Mouse (Mus musculus) embryonic fibroblast, embryonic 13.5 days (primary cell): ENCODE data around the gene Rpn2. TPM values are rescaled to one million over a fixed set of nuclear protein-coding genes. Genes with fewer than 3 reads are reported as not detected.
A peak's percentile ranks its signal among the peaks of the same experiment; 100 is the strongest.

Source experiments
- H3K27ac ChIP-seq: 2 replicates; pipeline ENCODE4 v1.5.1; 2012; ENCODE audit warnings: low read length, control low read depth, inconsistent platforms; ENCODE audit not compliant: insufficient read depth
- H3K4me1 ChIP-seq: 2 replicates; pipeline ENCODE4 v1.6.1; 2011; ENCODE audit warnings: low read length; ENCODE audit not compliant: control insufficient read depth, insufficient read depth
- H3K4me3 ChIP-seq: 2 replicates; pipeline ENCODE4 v1.5.1; 2011; ENCODE audit warnings: mild to moderate bottlenecking, control low read depth, low read length; ENCODE audit not compliant: insufficient read depth
- CTCF ChIP-seq: IDR thresholded peaks from 2 replicates; pipeline ENCODE4 v1.5.1; 2011; ENCODE audit warnings: mild to moderate bottlenecking, control low read depth, low read length, moderate library complexity, borderline replicate concordance; ENCODE audit not compliant: insufficient read depth
- POLR2A ChIP-seq: IDR thresholded peaks from 2 replicates; pipeline ENCODE4 v1.6.1; 2011; ENCODE audit warnings: low read depth, mild to moderate bottlenecking, control low read depth, low read length, moderate library complexity
- polyA plus RNA-seq: library from polyadenylated mRNA; stranded (reverse); fragments of >200 nt; gene quantifications from 2 replicates; pipeline ENCODE4 v1.2.4, GENCODE M21; 2011; ENCODE audit warnings: low read depth; ENCODE audit not compliant: missing spikeins, insufficient read length

Rpn2 gene
- polyA plus RNA-seq, 1 experiment, result 394 TPM

GRCm38 (mm10) chr2:157279416-157279800 is 591 bp downstream of the Rpn2 start, which contains the start of gene Mroh8:
Mroh8 (minus strand) TSS chr2:157279549.
- H3K4me1 ChIP-seq, result peaks cover 13% of the 10 kb centered on the region
- no peak for TF ChIP-seq POLR2A
- TF ChIP-seq CTCF, result no peak

GRCm38 (mm10) chr2:157283321-157283720 is 4.5 kb downstream of the Rpn2 start:
- TF ChIP-seq POLR2A (no peak), CTCF (no peak)
- Histone ChIP-seq H3K4me3 (no peak overlapping the region), H3K4me1 (peaks cover 10% of the 10 kb centered on the region), H3K27ac (no peak overlapping the region)

More at GRCm38 (mm10) chr2:157279416-157279800, 591 bp downstream of the Rpn2 start, which contains the start of gene Mroh8:
- peak within 1 kb of the TSS; percentile 100 for H3K4me3 ChIP-seq
- H3K27ac ChIP-seq, result peak within 1 kb of the TSS; percentile 80

- Histone ChIP-seq H3K27ac (no peak overlapping the region), H3K4me3 (no peak overlapping the region), H3K4me1 (no peaks in the 10 kb centered on the region)
- TF ChIP-seq POLR2A, result no peak
These were observed 8.7 kb downstream of the Rpn2 start for GRCm38 (mm10) chr2:157287542-157287941.

GRCm38 (mm10) chr2:157288996-157289395 is 10.2 kb downstream of the Rpn2 start:
- TF ChIP-seq POLR2A (no peak), CTCF (no peak)
- H3K4me1 ChIP-seq, result no peaks in the 10 kb centered on the region
- H3K27ac ChIP-seq, result no peak overlapping the region
- no peak overlapping the region for H3K4me3 ChIP-seq

- Histone ChIP-seq H3K4me3 (no peak overlapping the region), H3K27ac (no peak overlapping the region), H3K4me1 (no peaks in the 10 kb centered on the region; the same call in 1 of the 2 replicates)
- peak; percentile 71 for TF ChIP-seq CTCF
- no peak for TF ChIP-seq POLR2A
These were observed 13.3 kb downstream of the Rpn2 start for GRCm38 (mm10) chr2:157292093-157292492.

- TF ChIP-seq POLR2A (no peak), CTCF (no peak)
- H3K27ac ChIP-seq, result no peak overlapping the region
- H3K4me3 ChIP-seq, result no peak overlapping the region
- no peaks in the 10 kb centered on the region; the same call in 1 of the 2 replicates for H3K4me1 ChIP-seq
These were observed 17.4 kb downstream of the Rpn2 start for GRCm38 (mm10) chr2:157296105-157296689.

- Histone ChIP-seq H3K4me3 (no peak overlapping the region), H3K27ac (no peak overlapping the region), H3K4me1 (no peaks in the 10 kb centered on the region; the same call in 1 of the 2 replicates)
- TF ChIP-seq POLR2A (no peak), CTCF (no peak)
These were observed 21.2 kb downstream of the Rpn2 start for GRCm38 (mm10) chr2:157300051-157300450.

GRCm38 (mm10) chr2:157303096-157303495 is 24.3 kb downstream of the Rpn2 start:
- Histone ChIP-seq H3K4me3 (no peak overlapping the region), H3K4me1 (no peaks in the 10 kb centered on the region), H3K27ac (no peak overlapping the region)
- no peak for TF ChIP-seq POLR2A
- no peak for TF ChIP-seq CTCF

GRCm38 (mm10) chr2:157306091-157307032 is 27.5 kb downstream of the Rpn2 start:
- Histone ChIP-seq H3K4me1 (no peaks in the 10 kb centered on the region), H3K27ac (no peak overlapping the region), H3K4me3 (no peak overlapping the region)
- TF ChIP-seq POLR2A (no peak), CTCF (no peak)
